Mouse (Mus musculus) midbrain, embryonic 10.5 days (tissue): ENCODE data around the gene Ier2. TPM values are rescaled to one million over a fixed set of nuclear protein-coding genes. Genes with fewer than 3 reads are reported as not detected.

ENCODE experiments used
- DNase-seq: peaks from one replicate; pipeline ENCODE4 v3.0.0-alpha.2; 2017; ENCODE audit warnings: low spot score
- H3K27ac ChIP-seq: fragments of 300-500 bp; sonication (generic); replicated peaks from 2 replicates; pipeline ENCODE4 v1.5.1; 2016; ENCODE audit warnings: mild to moderate bottlenecking
- H3K27me3 ChIP-seq: fragments of 300-500 bp; sonication (generic); 2 replicates; pipeline ENCODE4 v1.6.1; 2016; ENCODE audit warnings: low read depth, mild to moderate bottlenecking; ENCODE audit not compliant: poor library complexity, severe bottlenecking
- H3K36me3 ChIP-seq: fragments of 300-500 bp; sonication (generic); 2 replicates; pipeline ENCODE4 v1.6.1; 2016; ENCODE audit warnings: mild to moderate bottlenecking, moderate library complexity
- H3K4me1 ChIP-seq: fragments of 300-500 bp; sonication (generic); 2 replicates; pipeline ENCODE4 v1.6.1; 2016
- H3K4me3 ChIP-seq: fragments of 300-500 bp; sonication (generic); 2 replicates; pipeline ENCODE4 v1.5.1; 2016; ENCODE audit warnings: mild to moderate bottlenecking, moderate library complexity
- H3K9me3 ChIP-seq: fragments of 300-500 bp; sonication (generic); replicated peaks from 2 replicates; pipeline ENCODE4 v1.6.1; 2016; ENCODE audit warnings: mild to moderate bottlenecking
- WGBS: fragments of 180-500 bp; shearing (Covaris S2); methylation state at CpG from one replicate; pipeline ENCODE4 v1.1.7; 2016; 5-methylcytosine and 5-hydroxymethylcytosine counted together
- polyA plus RNA-seq: library from polyadenylated mRNA; unstranded; fragments of >200 nt; fragmentation: Nextera tagmentation; extraction: Ambion mirVana; gene quantifications from 2 replicates; pipeline ENCODE4 v1.2.1, GENCODE M21; 2016

Ier2 gene
- polyA plus RNA-seq, 1 experiment from 2014 or later, result 78.2 TPM

DNA sequence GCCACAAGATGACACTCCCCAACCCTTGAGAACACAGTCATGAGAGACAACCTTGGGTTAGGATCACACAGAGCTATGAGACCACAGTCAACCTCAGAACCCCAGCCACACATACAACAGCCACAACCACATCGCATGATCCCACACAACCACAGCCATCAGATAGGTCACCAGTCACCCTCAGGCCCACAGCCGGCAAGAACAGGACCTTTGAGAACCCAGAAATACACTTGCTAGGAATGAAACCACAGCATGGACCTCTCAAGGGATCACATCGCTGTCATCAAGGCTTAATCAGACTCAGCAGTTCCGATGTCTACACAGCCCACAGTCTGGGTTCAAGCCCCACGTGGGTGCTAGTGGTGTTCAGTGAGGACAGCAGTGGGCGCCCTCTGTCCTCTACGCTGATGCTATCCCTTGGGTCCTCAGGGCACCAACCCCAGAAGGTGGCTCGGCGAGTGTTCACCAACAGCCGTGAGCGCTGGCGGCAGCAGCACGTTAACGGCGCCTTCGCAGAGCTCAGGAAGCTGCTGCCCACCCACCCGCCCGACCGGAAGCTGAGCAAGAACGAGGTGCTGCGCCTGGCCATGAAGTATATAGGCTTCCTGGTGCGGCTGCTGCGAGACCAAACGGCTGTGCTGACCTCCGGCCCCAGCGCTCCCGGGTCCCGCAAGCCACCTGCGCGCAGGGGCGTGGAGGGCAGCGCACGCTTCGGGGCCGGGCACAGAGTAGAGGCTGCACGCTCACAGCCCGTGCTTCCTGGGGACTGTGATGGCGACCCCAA lies 41.0 kb upstream of the Ier2 start:
- Histone ChIP-seq H3K27ac (peak overlapping the region; percentile 52), H3K27me3 (peaks cover 97% of the 10 kb centered on the region), H3K36me3 (peaks cover 16% of the 10 kb centered on the region), H3K4me3 (peak overlapping the region; percentile 46), H3K9me3 (no peaks in the 10 kb centered on the region), H3K4me1 (peaks cover 62% of the 10 kb centered on the region)
- DNase-seq, result no peak
- WGBS, result 7% methylated on average over 38 of the region's 38 CpGs

DNA sequence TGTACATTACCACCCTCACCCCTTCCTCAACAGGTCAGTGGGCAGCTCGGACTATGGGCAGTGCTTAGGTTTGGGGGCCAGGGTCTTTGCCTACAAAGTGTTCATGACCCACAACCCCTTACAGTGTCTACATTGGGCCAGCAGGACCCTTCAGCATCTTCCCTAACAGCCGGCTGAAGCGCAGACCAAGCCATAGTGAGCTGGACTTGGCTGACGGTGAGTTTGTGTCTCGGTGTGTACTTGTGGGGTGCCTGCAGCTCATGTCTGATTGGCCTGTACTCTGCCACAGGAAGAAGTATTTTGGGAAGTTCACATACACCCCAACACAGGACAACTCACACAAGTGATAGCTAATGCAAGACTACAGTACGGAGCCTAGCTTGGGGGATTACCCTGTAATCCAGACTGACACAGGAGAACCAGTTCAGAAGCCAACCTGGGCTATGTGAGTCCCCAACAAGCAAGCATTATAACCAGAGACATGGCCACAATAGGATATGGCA lies 40.4 kb upstream of the Ier2 start:
- H3K36me3 ChIP-seq, result peaks cover 22% of the 10 kb centered on the region
- peaks cover 90% of the 10 kb centered on the region for H3K27me3 ChIP-seq
- H3K4me1 ChIP-seq, result peaks cover 56% of the 10 kb centered on the region
- 80% methylated on average over 6 of the region's 6 CpGs for WGBS
- peak overlapping the region; percentile 36 for H3K4me3 ChIP-seq
- H3K27ac ChIP-seq, result 0 out of 2 replicates have a peak overlapping the region, but pooled peaks have one; percentile 42
- H3K9me3 ChIP-seq, result no peaks in the 10 kb centered on the region
- DNase-seq, result no peak

DNA sequence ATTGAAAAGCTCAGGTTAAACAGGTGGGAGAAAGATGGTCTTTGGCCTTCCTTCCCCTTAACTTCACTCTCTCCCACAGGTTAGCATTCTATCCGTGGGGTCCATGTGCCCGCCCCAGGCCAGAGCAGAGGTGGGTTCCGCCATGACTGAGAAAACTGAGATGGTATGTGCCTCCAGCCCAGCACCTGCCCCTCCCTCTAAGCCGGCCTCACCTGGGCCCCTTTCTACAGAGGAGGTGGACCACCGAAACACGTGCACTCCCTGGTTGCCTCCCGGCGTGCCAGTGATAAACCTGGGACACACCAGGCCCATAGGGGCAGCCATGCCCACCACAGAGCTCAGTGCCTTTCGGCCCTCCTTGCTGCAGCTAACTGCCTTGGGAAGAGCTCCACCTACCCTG lies 39.9 kb upstream of the Ier2 start:
- peak overlapping the region; percentile 36 for H3K4me3 ChIP-seq
- H3K27ac ChIP-seq, result 0 out of 2 replicates have a peak overlapping the region, but pooled peaks have one; percentile 42
- H3K4me1 ChIP-seq, result peaks cover 51% of the 10 kb centered on the region
- WGBS, result 72% methylated on average over 9 of the region's 9 CpGs
- peaks cover 86% of the 10 kb centered on the region for H3K27me3 ChIP-seq
- no peak for DNase-seq
- peaks cover 27% of the 10 kb centered on the region for H3K36me3 ChIP-seq
- H3K9me3 ChIP-seq, result no peaks in the 10 kb centered on the region

DNA sequence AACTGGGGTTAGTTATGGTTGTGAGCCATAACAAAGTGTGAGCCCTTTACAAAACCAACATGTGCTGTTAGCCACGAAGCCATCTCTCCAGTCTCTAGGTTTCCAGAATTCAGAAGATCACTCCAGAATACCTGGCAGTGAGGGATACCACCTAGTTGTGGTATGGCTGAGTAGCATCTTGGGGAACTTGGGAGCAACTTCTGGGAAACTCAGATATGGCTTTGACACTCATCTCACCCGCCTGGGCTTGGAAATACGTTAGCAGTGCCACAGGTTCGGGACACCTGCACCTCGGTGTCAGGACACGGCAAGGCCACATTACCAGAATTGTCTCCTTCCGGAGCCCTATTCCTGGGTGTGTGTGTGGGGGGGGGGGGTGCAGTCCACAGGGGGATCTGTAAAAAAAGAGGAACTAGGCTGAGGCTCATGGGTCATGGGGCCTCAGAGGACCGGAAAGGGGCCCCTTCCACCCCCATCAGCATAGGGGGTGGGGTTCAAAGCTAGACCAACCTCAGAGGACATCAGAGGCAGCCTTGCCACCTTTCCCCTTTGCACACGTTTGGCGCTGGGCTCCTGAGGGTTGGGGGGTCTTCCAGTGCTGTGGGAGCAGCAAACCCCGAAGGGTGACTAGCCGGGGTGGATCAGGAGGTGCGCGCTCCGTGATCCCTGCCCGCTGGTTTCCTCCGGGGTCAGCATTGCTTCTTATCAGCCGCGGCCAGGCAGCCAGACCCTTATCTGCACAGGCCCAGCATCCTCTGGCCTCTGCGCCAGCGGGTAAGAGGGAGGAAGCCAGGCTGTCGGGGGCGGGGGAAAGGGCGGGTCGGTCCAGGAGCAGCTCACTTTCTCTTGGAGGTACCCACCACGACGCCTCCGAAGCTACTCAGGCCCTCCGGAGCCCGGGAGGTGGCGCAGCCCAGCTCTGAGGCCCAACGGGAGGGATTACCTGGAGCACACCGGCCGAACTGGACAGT lies 38.6 kb upstream of the Ier2 start, which contains the start of gene Lyl1:
Lyl1 (plus strand) TSS at position 517 of the 971 bp plus-strand sequence.
- H3K36me3 ChIP-seq, result peaks cover 40% of the 10 kb centered on the region
- H3K4me3 ChIP-seq, result peak within 1 kb of the TSS; percentile 36
- peaks cover 73% of the 10 kb centered on the region for H3K27me3 ChIP-seq
- H3K9me3 ChIP-seq, result no peaks in the 10 kb centered on the region
- WGBS, result 14% methylated on average over 34 of the region's 34 CpGs
- peak; percentile 51 for DNase-seq
- H3K27ac ChIP-seq, result peak within 1 kb of the TSS; percentile 52; the same call in 1 of the 2 replicates
- peaks cover 39% of the 10 kb centered on the region for H3K4me1 ChIP-seq

DNA sequence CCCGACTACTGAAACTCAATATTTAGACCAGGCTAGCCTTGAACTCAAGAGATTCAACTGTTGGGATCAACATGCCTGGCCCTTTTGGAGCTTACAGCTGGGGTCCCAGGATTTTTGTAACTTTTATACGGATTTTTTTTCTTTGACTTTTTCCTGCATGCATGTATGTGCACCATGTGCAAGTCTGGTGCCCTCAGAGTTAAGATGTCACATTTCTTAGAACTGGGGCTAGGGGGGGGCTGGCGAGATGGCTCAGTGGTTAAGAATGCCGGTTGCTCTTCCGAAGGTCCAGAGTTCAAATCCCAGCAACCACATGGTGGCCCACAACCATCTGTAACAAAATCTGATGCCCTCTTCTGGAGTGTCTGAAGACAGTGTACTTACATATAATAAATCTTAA lies 37.9 kb upstream of the Ier2 start:
- Histone ChIP-seq H3K36me3 (peaks cover 47% of the 10 kb centered on the region), H3K9me3 (no peaks in the 10 kb centered on the region), H3K4me3 (no peak overlapping the region), H3K27me3 (peaks cover 66% of the 10 kb centered on the region), H3K4me1 (peaks cover 36% of the 10 kb centered on the region), H3K27ac (no peak overlapping the region)
- WGBS, result 86% methylated on average over 5 of the region's 5 CpGs
- DNase-seq, result no peak

DNA sequence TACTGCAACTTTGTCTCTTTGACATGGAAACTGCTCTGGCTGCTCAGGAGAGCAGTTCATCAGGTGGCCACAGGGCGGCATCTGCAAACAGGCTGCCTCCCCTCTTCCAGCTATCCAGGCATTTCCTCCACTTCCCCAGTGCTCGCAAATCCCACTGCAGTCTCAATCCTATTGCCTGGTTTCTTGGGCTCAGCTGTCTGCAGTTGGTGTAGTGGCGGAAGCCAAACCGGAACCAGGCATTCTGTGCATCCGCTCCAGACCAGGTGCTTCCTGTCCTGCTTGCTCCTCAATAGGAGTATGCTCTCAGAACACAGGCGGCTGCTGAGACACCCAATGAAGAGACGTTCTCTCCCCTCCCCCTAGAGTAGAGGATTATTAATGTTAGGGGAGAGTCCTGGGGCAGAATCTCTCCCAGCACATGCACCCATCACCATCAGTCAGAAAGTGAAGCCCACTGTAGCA lies 37.2 kb upstream of the Ier2 start:
- no peaks in the 10 kb centered on the region for H3K9me3 ChIP-seq
- peaks cover 30% of the 10 kb centered on the region for H3K4me1 ChIP-seq
- peak; percentile 51 for DNase-seq
- H3K36me3 ChIP-seq, result peaks cover 53% of the 10 kb centered on the region
- peaks cover 59% of the 10 kb centered on the region for H3K27me3 ChIP-seq
- H3K4me3 ChIP-seq, result no peak overlapping the region; the same call in 1 of the 2 replicates
- no peak overlapping the region; the same call in 1 of the 2 replicates for H3K27ac ChIP-seq
- WGBS, result 69% methylated on average over 7 of the region's 7 CpGs

DNA sequence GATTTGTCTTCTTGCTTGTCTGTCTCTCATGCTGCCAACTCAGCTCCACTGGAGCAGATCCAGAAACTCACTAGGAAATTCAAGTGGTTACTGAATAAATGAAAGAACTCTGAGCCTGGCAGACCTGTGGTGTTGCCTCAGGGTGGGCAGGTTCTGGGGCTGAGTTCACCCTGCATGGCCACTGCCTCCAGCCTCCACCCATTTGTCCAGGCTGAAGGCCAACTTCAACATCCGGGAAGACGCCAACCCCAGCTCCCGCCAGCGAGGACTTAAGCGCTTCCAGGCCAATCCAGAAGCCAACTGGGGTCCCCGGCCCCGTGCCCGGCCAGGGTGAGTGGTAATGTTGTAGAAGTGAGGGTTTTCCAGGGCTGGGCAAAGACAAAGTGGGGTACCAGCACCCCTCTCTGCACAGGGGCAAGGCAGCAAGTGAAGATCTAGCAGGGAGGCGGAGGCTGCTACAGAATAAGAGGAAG lies 36.3 kb upstream of the Ier2 start:
- no peaks in the 10 kb centered on the region for H3K9me3 ChIP-seq
- H3K27ac ChIP-seq, result no peak overlapping the region
- no peak overlapping the region for H3K4me3 ChIP-seq
- peaks cover 50% of the 10 kb centered on the region for H3K27me3 ChIP-seq
- no peak for DNase-seq
- peaks cover 21% of the 10 kb centered on the region for H3K4me1 ChIP-seq
- peaks cover 62% of the 10 kb centered on the region for H3K36me3 ChIP-seq
- WGBS, result 97% methylated on average over 9 of the region's 9 CpGs

DNA sequence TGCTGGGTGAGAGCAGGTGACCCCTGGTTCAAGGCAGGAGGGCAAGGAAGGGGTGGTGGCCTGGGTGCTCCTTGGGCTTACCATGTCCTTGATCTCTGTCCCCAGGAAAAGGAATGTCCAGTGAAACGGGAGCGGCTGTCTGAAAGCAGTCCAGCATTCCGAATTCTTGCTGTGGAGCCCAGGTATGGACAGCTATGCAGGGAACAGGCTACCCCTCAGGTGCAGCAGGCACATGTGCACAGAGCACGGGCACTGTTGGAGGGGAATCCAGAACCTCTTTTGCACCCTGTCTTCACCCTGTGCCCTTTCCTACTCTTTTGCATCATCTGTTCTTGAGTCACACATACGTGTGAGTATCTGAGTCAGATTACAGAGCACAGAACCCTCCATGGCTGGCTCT lies 35.6 kb upstream of the Ier2 start:
- Histone ChIP-seq H3K27ac (no peak overlapping the region), H3K9me3 (no peaks in the 10 kb centered on the region), H3K36me3 (peaks cover 69% of the 10 kb centered on the region), H3K4me1 (peaks cover 17% of the 10 kb centered on the region), H3K4me3 (no peak overlapping the region), H3K27me3 (peaks cover 43% of the 10 kb centered on the region)
- no peak for DNase-seq
- 94% methylated on average over 5 of the region's 5 CpGs for WGBS

DNA sequence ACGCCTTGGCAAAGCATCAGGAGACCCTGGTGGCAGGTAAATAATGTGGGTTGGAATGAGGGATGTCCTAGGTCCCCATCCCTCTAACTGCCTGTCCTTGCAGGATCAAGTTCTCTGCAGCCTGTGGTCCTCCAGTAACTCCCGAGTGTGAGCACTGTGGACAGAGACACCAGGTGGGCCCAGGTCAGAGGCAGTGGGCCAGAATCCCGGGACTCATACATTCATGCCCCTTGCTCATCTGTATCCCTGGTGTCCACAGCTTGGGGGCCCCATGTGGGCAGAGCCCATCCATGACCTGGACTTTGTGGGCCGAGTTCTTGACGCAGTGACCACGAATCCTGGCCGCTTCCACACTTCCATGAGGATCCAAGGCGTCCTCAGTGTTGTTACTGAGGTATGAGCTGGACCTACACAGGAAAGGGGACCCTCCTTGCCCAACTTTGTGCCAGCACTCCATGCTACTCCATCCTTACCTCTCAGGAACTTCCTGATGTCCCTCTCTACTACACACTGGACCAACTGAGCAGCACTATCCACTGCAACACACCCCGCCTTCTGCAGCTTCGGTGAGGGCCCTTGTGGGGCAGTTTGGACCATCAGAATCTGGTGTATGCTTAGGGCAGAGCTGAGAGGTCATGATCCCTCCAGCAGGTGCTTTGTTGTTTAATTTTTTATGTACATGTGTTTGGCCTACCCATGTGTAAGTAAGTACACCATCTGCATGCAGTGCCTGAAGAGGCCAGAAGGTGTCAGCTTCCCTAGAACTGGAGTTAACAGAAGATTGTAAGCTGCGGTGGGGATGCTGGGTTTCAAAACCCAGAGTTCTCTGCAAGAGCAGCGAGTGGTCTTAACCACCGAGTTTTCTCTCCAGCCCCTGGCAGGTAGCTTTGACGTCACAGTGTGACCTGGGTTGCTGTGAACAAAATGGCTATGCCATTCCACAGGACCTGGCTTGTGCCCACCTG lies 34.8 kb upstream of the Ier2 start:
- WGBS, result 89% methylated on average over 14 of the region's 14 CpGs
- H3K36me3 ChIP-seq, result peaks cover 78% of the 10 kb centered on the region
- no peak for DNase-seq
- H3K4me3 ChIP-seq, result no peak overlapping the region
- peaks cover 17% of the 10 kb centered on the region for H3K4me1 ChIP-seq
- no peaks in the 10 kb centered on the region for H3K9me3 ChIP-seq
- peaks cover 35% of the 10 kb centered on the region for H3K27me3 ChIP-seq
- no peak overlapping the region for H3K27ac ChIP-seq

DNA sequence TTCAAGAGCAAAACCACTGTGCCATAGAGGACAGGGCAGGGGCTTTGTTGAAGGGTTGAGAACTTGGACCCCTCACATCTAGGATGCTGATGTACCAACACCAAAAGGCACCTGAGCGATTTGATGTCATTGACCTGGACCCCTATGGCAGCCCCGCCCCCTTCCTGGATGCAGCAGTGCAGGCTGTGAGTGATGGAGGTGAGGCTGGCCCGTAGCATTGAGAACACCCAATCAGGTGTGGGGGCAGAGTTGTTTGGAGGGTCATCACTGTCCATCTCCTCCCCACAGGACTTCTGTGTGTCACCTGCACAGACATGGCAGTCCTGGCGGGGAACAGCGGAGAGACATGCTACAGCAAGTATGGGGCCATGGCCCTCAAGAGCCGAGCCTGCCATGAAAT lies 32.5 kb upstream of the Ier2 start:
- Histone ChIP-seq H3K27me3 (peaks cover 12% of the 10 kb centered on the region), H3K4me1 (peaks cover 13% of the 10 kb centered on the region), H3K27ac (no peak overlapping the region), H3K9me3 (no peaks in the 10 kb centered on the region), H3K4me3 (no peak overlapping the region), H3K36me3 (peaks cover 94% of the 10 kb centered on the region)
- no peak for DNase-seq
- WGBS, result 93% methylated on average over 6 of the region's 6 CpGs

DNA sequence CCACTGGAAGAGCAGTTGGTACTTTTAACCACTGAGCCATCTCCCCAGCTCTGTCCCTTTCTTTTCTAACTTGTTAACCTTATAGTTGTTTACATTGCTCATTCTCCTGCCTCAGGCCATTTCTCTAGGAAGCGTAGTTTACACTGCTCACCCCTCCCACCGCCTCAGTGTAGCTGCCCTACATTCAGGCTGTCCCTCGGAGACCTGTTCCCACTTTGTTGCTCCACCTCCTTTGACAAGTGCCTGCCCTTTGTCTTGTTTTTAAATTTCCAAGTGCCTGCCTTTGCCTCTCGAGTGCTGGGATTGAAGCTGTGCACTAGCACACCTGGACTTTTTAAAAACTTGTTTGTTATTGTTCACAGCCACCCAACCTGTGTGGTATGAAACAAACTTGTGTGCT lies 30.7 kb upstream of the Ier2 start:
- no peak for DNase-seq
- Histone ChIP-seq H3K27ac (no peak overlapping the region), H3K4me3 (no peak overlapping the region), H3K4me1 (peaks cover 22% of the 10 kb centered on the region), H3K9me3 (no peaks in the 10 kb centered on the region), H3K27me3 (no peaks in the 10 kb centered on the region), H3K36me3 (peaks cover 76% of the 10 kb centered on the region)
- WGBS, result 83% methylated on average over 4 of the region's 4 CpGs
